Mouse (Mus musculus): ENCODE results near the gene Mettl27. TPM values are rescaled to one million over a fixed set of nuclear protein-coding genes. Genes with fewer than 3 reads are reported as not detected.
A peak's percentile ranks its signal among the peaks of the same experiment; 100 is the strongest.

Mettl27 gene
- polyA plus RNA-seq, 1 experiment from 2014 or later: 43.4 TPM

- ATAC-seq (replicated peaks; ENCODE audit: low FRiP score, low read depth) (peak; percentile 60; the same call in 1 of the 2 replicates), DNase-seq (ENCODE audit: low spot score) (peak; percentile 95)
- Histone ChIP-seq H3K9me3 (replicated peaks; ENCODE audit: low read length) (no peaks in the 10 kb centered on the region), H3K9ac (ENCODE audit: low read depth, low read length) (no peak overlapping the region), H3K4me2 (ENCODE audit: low read length) (no peak overlapping the region), H3K27ac (no peak overlapping the region), H3K4me1 (replicated peaks; ENCODE audit: insufficient read depth, low read length) (no peaks in the 10 kb centered on the region), H3K27me3 (ENCODE audit: insufficient read depth, low read length) (no peaks in the 10 kb centered on the region), H3K4me3 (replicated peaks; ENCODE audit: low read depth, low read length) (no peak overlapping the region), H3K36me3 (ENCODE audit: insufficient read depth, low read length) (no peaks in the 10 kb centered on the region)
- peak; percentile 100 for TF ChIP-seq CTCF (IDR thresholded peaks at IDR 0.05; ENCODE audit: low read depth)
- under 1% methylated on average over 13 of the region's 13 CpGs for WGBS
These were observed 25.0 kb upstream of the Mettl27 start for GRCm38 (mm10) chr5:134907135-134907534.

DNA sequence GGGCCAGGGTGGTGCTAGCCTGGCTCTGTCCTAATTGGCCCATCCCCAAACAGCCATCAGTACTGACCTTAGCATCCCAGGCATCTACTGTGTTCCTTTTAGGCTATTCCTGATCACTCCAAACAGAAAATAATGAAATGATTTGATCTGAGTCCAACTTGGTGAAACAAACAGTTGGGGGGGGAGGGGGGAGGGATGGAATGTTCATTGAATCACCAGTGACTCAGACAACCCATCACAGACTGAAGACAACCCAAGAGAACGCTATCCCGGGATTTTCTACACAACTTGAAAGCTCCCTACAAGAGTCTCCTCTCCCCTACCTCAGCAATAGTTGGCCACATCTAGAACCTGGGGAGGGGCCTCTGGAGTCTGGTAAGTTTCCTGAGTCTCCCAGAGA lies 20.3 kb upstream of the Mettl27 start:
- Histone ChIP-seq H3K9me3 (replicated peaks; ENCODE audit: low read length) (no peaks in the 10 kb centered on the region), H3K27me3 (ENCODE audit: insufficient read depth, low read length) (no peaks in the 10 kb centered on the region), H3K9ac (ENCODE audit: low read depth, low read length) (no peak overlapping the region), H3K4me3 (replicated peaks; ENCODE audit: low read depth, low read length) (no peak overlapping the region), H3K27ac (no peak overlapping the region), H3K4me1 (replicated peaks; ENCODE audit: insufficient read depth, low read length) (no peaks in the 10 kb centered on the region), H3K36me3 (ENCODE audit: insufficient read depth, low read length) (no peaks in the 10 kb centered on the region), H3K4me2 (ENCODE audit: low read length) (no peak overlapping the region)
- TF ChIP-seq CTCF (IDR thresholded peaks at IDR 0.05; ENCODE audit: low read depth): no peak
- no peak for ATAC-seq (replicated peaks; ENCODE audit: low FRiP score, low read depth)
- no peak for DNase-seq (ENCODE audit: low spot score)
- 84% methylated on average over 2 of the region's 2 CpGs for WGBS

GRCm38 (mm10) chr5:134913352-134913751 lies 18.8 kb upstream of the Mettl27 start:
- DNase-seq (ENCODE audit: low spot score): no peak
- no peak overlapping the region for H3K4me2 ChIP-seq (ENCODE audit: low read length)
- WGBS: 78% methylated on average over 3 of the region's 3 CpGs
- no peaks in the 10 kb centered on the region for H3K9me3 ChIP-seq (replicated peaks; ENCODE audit: low read length)
- no peak for ATAC-seq (replicated peaks; ENCODE audit: low FRiP score, low read depth)
- H3K9ac ChIP-seq (ENCODE audit: low read depth, low read length): no peak overlapping the region
- no peak for TF ChIP-seq CTCF (IDR thresholded peaks at IDR 0.05; ENCODE audit: low read depth)
- H3K36me3 ChIP-seq (ENCODE audit: insufficient read depth, low read length): no peaks in the 10 kb centered on the region
- no peak overlapping the region for H3K4me3 ChIP-seq (replicated peaks; ENCODE audit: low read depth, low read length)
- H3K27me3 ChIP-seq (ENCODE audit: insufficient read depth, low read length): no peaks in the 10 kb centered on the region
- no peaks in the 10 kb centered on the region for H3K4me1 ChIP-seq (replicated peaks; ENCODE audit: insufficient read depth, low read length)
- no peak overlapping the region for H3K27ac ChIP-seq

DNA sequence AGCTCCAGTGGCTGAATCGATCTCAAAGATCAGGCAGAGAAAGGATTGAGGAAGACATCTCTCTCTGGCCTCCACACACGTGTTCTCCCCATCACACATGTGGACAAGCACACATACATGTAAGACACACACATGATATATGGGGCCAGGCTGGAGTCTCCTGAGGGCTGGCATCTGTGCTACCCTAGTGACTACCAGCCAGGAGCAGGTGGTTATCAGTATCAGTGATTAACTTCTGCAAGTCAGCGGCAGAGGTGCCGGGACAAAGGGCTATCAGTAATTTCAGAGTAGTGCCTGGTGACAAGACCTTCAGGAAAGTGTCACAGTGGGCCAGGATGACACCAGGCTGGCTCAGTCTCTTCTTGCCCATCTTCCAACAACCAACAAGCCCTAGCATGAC lies 18.4 kb upstream of the Mettl27 start:
- Histone ChIP-seq H3K27ac (no peak overlapping the region), H3K4me2 (ENCODE audit: low read length) (no peak overlapping the region), H3K27me3 (ENCODE audit: insufficient read depth, low read length) (no peaks in the 10 kb centered on the region), H3K9ac (ENCODE audit: low read depth, low read length) (no peak overlapping the region), H3K4me1 (replicated peaks; ENCODE audit: insufficient read depth, low read length) (no peaks in the 10 kb centered on the region), H3K4me3 (replicated peaks; ENCODE audit: low read depth, low read length) (no peak overlapping the region), H3K9me3 (replicated peaks; ENCODE audit: low read length) (no peaks in the 10 kb centered on the region), H3K36me3 (ENCODE audit: insufficient read depth, low read length) (no peaks in the 10 kb centered on the region)
- no peak for TF ChIP-seq CTCF (IDR thresholded peaks at IDR 0.05; ENCODE audit: low read depth)
- ATAC-seq (replicated peaks; ENCODE audit: low FRiP score, low read depth) (no peak), DNase-seq (ENCODE audit: low spot score) (no peak)
- 85% methylated on average over 4 of the region's 4 CpGs for WGBS

DNA sequence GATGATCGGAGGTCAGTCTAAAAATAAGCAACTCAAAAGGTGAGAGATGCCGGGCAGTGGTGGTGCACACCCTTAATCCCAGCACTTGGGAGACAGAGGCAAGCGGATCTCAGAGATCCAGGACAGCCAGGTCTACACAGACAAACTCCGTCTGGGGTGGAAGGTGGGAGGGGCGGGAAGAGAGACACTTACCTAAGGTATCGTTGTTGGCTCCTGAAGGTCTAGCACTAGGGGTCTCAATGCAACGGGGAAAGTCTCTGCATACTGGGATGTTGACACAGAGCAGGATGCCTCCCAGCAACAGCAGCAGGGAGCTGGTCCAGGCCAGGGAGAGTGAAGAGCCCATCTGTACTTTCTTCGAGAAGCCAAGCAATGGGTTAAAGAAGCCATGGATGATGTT lies 17.7 kb upstream of the Mettl27 start:
- ATAC-seq (replicated peaks; ENCODE audit: low FRiP score, low read depth): no peak
- Histone ChIP-seq H3K9me3 (replicated peaks; ENCODE audit: low read length) (no peaks in the 10 kb centered on the region), H3K9ac (ENCODE audit: low read depth, low read length) (no peak overlapping the region), H3K36me3 (ENCODE audit: insufficient read depth, low read length) (no peaks in the 10 kb centered on the region), H3K4me3 (replicated peaks; ENCODE audit: low read depth, low read length) (no peak overlapping the region), H3K27ac (no peak overlapping the region), H3K4me1 (replicated peaks; ENCODE audit: insufficient read depth, low read length) (no peaks in the 10 kb centered on the region), H3K27me3 (ENCODE audit: insufficient read depth, low read length) (no peaks in the 10 kb centered on the region), H3K4me2 (ENCODE audit: low read length) (no peak overlapping the region)
- DNase-seq (ENCODE audit: low spot score): no peak
- 88% methylated on average over 8 of the region's 8 CpGs for WGBS
- TF ChIP-seq CTCF (IDR thresholded peaks at IDR 0.05; ENCODE audit: low read depth): no peak

GRCm38 (mm10) chr5:134915311-134915710 lies 16.9 kb upstream of the Mettl27 start, which contains the start of gene Cldn13:
Gene Cldn13 (minus strand): TSS chr5:134915526.
- H3K9me3 ChIP-seq (replicated peaks; ENCODE audit: low read length): no peaks in the 10 kb centered on the region
- no peak within 1 kb of the TSS for H3K27ac ChIP-seq
- WGBS: 84% methylated on average over 8 of the region's 8 CpGs
- no peaks in the 10 kb centered on the region for H3K36me3 ChIP-seq (ENCODE audit: insufficient read depth, low read length)
- ATAC-seq (replicated peaks; ENCODE audit: low FRiP score, low read depth) (no peak), DNase-seq (ENCODE audit: low spot score) (no peak)
- no peaks in the 10 kb centered on the region for H3K4me1 ChIP-seq (replicated peaks; ENCODE audit: insufficient read depth, low read length)
- no peak within 1 kb of the TSS for H3K4me2 ChIP-seq (ENCODE audit: low read length)
- H3K27me3 ChIP-seq (ENCODE audit: insufficient read depth, low read length): no peaks in the 10 kb centered on the region
- TF ChIP-seq CTCF (IDR thresholded peaks at IDR 0.05; ENCODE audit: low read depth): no peak
- no peak within 1 kb of the TSS for H3K9ac ChIP-seq (ENCODE audit: low read depth, low read length)
- no peak within 1 kb of the TSS for H3K4me3 ChIP-seq (replicated peaks; ENCODE audit: low read depth, low read length)
